Mouse (Mus musculus) erythroblast, embryonic 14.5 days (primary cell): ENCODE results near the gene Atp5j.

ENCODE experiments used
- GATA1 ChIP-seq: IDR thresholded peaks from 2 replicates; pipeline ENCODE4 v1.6.1; 2012; ENCODE audit warnings: low read length, inconsistent platforms, mixed read lengths
- TAL1 ChIP-seq: IDR thresholded peaks from 3 replicates; pipeline ENCODE4 v1.6.1; 2012; ENCODE audit warnings: low read length, inconsistent platforms, mixed read lengths

DNA sequence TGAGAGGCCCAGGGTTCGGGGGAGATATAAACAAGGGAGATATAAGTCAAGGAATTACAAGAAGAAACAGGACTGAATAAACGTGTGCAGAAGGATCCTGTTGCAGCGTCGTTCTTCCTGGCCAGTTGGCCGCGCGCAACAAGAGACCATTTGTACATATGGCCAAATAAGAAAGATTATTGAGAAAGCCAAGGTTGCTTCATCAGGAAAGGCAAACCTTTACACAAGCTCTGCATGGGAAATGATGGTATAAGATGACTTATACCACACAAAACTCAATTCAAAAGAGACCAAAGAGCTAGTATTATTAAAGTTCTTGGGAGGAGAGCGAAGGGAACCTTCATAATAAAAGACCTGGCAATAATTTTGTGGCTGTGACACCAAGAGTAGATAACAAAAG lies 49.1 kb upstream of the Atp5j start:
- TF ChIP-seq GATA1 (no peak), TAL1 (no peak)
